Mouse (Mus musculus) activated CD4-positive, CD25-positive, alpha-beta regulatory T cell, adult 4 months (primary cell): ENCODE results near the gene Fanci. TPM values are rescaled to one million over a fixed set of nuclear protein-coding genes. Genes with fewer than 3 reads are reported as not detected.

Experiments
- ATAC-seq: one replicate; pipeline ENCODE4 v1.8.0; 2017
- polyA plus RNA-seq, 2 experiments: library from polyadenylated mRNA; unstranded; fragments of 100-300 nt; shearing (Covaris generic); gene quantifications; one replicate each; pipeline ENCODE4 v1.2.1; 2017

Fanci gene
- 1 to 10 TPM; 5.0 to 6.4 TPM for polyA plus RNA-seq

DNA sequence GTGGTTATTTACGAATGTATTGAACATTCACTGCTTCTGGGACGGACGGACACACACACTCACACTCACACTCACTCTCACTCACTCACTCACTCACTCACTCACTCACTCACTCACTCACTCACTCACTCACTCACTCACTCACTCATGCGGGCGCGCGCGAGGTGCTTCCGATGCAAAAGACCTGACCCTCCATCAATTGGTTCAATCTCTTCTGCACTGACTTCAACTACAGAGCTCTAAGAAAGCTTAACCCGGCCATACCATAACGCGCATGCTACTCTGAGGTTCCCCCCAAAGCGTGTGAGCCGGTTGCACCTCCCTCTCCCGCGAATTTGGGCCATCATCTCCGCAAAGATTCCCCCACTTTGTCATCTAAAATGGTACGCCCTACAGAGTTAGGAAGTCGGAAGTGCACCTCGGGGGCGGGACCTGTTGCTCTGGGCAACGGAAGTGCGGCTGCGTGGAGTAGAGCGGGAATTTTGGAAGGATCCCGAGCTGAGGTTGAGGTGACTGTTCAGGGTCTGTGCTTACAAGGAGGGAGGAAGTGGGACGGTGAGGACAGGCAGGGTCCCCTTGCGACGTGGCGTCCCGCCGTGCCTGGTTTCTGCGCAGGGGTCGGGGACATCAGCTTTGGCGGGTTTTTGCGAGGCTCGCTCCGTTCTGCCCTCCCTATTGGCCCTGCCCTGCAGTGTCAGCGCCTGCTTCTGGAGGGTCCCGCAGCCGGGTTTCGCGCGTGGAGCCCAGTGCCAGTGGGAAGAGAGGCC is at the start of gene Fanci:
Gene Fanci (plus strand): TSS at position 47 of the 767 bp plus-strand sequence.
- peak; percentile 90 for ATAC-seq

DNA sequence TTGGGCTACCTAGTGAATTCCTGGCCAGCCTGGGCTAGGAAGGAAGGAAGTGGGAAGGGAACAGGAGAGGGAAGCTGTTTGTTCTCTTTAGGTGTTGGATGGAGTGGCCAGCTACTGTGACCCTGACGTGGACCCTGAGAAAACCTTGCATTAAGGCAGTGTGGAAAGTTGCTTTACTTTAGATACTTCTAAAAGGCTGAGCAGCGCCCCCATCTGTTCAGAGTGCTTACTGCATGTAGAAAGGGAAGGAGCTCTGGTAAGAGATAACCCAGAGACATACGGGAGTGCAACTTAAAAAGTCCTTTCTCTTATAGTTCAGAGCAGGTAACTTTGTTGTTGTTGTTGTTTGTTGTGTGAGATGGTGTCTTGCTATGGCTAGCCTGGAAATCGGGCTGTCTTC is 45.8 kb upstream of the Fanci start:
- no peak for ATAC-seq

DNA sequence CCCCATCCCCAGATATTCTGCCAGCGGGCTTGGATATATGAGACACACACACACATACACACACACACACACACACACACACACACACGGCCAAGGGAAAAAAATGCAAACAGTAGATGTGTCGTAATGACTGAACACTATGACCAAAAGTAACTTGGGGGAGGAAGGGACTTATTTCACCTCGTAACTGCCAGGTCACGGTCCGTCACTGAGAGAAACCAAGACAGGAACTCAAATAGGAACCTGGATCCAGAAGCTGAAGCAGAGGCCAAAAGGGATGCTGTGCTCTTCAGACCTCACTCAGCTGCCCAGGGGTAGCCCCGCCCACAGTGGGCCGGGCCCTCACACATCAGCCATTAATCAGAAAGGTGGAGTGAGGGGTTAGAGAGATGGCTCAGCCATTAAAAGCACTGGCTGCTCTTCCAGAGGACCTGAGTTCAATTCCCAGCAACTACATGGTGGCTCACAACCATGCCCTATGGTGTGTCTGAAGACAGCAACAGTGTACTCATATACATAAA is 45.1 kb upstream of the Fanci start:
- ATAC-seq: no peak

DNA sequence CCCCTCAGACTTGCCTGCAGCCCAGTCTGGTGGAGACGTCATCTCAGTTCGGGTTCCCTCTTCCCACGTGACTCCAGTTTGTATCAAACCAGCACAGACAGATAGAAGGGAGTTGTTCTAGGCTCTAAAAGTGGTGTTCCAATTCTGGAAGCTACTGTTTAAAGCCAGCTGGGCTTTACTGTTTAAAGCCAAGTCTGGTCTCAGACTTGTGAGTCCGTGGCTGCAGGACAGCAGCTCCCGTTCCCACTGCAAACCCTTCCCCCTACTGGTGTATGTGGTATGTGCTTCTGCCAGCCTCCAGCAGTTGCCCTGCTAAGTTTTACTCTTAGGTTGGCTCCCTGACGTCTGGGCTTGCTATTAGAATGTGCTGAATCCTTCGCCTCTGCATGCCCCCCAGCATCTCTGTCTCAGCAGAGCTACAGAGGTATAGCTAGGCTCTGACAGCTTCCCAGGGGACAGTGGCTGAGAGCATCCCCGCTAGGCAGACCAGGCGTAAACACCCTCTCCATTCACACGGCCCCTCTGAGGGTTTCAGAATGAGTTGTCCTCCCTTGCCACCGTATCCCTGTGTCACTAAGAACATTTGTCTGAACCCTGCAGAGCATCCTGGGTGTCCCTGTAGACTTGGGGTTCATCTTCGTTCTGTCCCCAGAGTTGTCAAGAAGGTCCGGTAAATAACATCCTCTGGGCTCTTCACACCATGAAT is 44.5 kb upstream of the Fanci start:
- no peak for ATAC-seq

DNA sequence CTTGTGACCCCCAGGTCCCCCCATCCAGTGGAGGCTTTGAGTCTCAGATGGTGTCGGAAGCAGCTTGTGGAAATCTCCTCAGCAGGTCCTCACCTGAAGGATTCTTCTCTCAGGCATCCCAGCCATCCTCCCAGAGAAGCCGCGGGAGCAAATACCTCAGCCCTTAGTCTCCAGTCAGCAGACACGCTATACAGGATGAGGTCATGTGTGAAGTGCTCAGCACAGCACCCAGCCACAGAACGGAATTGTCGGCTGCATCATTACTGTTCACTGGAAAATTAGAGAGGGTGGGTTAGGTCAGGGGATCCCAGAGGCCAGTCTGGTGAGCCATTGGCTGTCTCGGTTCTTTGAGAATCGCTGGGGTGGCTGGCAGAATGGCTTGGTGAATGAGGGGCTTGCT is 42.9 kb upstream of the Fanci start:
- no peak for ATAC-seq

DNA sequence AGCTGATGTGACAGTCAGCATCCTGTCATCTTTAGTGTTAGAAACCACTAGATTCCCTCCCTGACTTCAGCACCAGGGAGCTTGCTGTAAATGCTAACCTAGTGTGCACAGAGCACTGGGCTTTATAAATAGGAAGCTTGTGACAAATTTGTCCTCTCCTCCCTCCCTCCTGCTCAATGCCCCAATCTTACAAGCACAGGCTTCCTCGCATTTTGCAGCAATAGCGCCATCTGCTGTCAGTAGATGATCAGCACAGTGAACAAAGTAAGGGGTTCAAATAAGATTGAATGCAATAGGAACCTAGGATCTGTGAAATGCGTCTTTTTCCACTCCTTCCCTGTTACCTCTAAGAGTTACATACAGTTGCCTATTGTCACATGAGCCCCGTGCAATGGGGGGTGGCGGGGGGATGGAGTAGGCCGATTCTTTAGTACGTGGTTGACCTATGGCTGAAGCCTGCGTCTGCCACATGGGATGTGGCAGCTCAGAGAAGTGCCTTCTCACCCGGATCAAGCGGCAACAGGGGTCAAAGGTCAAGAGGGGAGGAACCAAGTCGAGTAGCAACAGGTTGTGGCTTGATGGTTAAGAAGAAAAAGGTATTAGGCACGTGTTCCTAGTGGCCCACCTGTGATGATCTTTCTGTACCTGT is 41.9 kb upstream of the Fanci start:
- peak; percentile 57 for ATAC-seq

DNA sequence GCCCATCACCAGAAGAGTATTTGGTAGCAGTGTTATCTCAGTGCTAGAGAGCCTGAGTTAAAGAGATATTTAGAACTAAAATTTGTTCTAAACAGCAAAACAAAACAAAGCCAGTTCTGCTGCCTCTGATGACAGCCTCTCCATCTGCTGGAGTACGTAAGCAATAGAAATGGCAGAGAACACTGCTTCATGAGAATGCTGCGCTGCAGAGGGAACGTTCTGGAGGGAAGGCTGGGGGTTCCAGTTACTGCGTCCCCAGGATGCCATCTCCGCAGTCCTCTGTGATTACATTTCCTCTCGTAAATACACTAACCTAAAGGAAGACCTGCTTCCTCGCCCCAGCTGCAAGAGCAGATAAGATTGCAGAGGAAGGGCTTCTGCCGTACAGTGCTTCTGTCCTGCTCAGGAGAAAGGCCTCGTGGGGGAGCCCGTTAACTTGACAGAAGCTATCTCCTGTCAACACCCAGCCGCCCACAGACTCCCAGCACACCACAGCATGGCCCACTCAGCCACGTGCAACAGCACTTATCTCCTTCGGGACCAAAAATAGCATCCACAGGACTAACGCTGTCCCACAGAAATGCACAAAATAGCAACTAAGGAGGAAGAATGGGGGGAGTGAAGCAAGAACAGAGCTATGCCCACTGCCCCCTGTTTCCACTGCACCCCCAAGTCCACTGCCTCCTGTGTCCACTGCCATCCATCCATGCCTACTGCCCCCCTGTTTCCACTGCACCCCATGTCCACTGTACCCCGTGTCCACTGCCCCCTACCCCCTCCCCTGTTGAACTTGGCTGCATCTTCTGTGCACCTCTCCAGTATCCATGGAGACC is 33.2 kb upstream of the Fanci start:
- no peak for ATAC-seq

DNA sequence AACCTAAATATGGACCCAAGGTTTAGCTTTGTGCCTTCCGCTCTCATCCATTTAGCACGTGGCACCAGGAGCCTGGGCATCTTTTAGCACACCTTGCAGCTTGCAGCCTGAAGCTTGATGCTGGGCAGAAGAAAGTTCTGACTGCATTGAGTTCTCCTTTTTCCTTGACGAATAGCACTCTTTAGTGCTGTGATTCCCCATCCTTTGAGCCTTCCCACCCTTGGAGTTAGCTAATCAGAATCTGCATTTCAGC is 32.6 kb upstream of the Fanci start:
- no peak for ATAC-seq

DNA sequence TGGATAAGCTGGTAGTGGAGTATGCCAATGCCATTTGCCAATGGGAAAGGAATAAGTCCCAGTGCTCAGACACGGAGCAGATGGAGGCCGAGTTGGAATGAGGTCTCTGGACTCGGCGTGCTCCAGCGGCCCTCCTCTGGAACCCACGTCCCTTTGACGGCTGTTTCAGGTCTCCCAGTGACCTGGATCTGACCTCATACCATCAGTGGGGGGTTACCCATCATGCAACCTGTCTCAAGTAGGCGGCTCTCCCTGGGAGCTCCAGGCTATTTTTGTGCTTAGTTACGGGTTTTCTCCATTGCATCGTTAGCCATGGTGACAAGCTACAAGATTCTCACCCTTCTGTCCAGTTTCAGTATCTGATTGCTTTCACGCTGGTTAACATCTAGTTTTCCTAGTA is 31.7 kb upstream of the Fanci start:
- no peak for ATAC-seq

DNA sequence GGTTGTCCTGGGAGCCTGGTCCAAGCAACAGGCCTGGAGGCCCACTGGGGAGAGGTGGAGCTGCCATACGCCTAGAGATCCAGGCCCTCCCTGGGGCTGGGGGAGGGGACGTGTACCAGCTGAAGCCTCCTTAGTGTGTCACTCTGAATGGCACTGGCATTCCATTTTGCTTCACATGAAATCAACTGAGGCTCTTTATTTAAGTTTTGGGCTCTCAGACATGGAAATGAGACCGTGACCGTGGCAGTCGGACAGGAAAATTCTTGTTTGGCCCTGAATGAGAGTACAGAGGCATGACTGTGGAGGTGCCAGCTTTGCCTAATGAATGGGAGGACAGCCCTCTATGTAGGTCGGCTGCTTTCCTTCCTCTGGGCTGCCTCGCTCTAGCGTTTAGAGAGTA is 29.5 kb upstream of the Fanci start:
- ATAC-seq: no peak

DNA sequence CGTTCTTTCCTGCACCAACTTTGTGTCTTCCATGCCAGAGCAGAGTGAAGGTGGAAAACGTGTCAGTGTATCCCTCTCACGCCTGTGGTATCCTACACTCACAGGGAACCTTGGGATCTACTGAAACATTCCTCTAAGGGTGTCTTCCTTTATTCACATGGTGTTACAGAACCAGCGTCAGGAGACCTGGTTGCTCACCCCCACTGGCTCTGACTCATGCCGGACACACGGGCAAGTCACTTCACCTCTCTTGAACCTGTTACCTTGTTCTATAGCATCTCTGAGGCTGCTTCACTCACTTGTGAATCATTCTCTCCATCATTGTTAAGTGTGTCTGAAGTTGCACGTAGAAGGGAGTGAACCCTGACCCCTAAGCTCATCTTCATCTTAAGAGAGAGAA is 28.9 kb upstream of the Fanci start:
- ATAC-seq: no peak

DNA sequence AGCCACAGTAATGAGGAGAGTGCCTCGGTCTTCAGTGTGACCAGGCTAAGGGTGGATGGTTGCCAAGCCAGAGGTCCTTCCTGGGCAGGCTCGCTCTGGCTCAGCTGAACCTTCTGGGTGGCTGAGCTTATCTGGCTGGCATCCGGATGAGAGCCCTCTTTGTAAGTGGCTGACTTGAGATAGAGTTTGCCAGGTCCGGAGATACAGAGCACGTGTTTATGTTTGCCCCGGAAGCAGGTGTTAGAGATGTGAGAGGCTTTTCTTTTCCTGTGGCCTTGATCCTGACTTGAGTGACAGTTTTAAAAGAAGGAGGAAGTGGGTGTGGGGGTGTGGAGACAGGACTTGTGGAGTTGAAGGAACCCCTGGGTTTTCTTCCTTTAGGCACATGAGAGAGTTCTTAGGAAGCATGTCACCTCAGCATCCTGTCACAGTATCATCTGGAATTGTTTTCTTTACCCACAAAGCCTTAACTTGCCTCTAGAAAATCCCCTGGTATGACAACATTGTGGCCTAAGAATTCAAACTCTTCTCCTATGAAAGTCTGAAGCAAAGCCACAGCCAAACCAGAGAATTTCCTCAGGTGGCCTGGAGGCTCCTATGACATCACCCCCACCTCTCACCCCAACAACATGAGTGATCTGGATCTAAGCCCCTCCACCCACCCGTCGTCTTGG is 28.2 kb upstream of the Fanci start:
- peak; percentile 88 for ATAC-seq

DNA sequence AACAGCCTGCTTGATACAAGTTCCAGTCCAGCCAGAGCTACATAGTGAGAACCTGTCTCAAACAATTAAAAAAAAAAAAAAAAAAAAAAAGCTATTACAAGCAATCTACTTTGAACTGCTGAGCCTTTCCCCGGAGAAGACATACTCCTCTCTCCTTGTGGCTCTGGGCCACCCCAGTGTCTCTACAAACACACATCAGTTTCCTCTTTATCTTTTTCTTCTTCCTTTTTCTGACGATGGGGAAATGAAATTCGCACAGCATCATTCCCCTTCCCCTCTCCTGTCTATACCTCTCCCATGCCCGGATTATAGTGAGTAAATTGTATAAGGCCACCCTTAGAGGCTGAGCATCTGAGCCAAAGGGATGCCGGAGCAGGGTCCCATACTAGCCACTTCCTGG is 23.1 kb upstream of the Fanci start:
- no peak for ATAC-seq

DNA sequence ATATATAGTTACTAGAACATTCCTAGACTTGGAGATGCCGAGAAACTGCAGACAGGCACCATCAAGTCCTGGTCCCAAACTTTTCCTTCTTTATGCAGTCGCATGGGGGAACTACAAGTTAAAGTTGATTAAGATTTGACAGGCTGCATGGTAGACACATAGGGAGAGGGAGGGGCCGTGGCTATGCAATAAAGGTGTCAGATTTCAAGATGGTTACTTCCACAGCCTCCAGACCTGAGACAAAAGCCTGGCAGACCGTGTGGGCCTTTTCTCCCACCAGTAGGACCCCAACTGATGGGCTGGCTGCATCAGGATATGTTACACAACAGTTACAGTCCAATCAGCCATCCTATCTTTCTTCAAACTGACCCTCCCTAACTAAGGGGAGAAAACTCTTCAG is 22.3 kb upstream of the Fanci start:
- ATAC-seq: no peak

DNA sequence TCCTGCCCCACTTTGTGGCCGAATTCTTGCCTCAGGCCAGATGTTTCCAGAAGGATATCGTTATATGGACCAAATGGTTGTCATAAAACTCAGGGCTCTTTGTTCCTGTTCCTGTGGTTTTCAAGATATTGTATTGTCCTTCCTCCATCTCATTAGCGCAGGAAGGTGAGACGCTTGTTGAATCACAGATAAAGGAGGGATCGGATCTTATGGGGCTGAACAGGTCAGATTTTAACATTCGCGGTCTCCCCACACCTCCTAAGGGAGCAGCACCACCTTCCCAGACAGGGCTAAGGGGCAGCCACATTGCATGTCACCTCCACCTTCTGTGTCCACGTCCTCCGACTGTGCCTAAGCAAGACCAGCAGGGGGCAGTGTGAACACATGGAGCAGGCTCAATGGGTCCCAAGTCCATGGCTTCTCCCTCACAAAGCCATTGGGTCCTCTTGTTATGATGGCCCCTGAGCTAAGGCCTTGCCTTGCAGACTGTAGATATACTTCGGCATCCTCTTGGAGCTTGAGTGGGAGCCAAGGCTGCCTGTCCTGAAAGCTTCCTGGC is 20.3 kb upstream of the Fanci start:
- peak; percentile 72 for ATAC-seq

DNA sequence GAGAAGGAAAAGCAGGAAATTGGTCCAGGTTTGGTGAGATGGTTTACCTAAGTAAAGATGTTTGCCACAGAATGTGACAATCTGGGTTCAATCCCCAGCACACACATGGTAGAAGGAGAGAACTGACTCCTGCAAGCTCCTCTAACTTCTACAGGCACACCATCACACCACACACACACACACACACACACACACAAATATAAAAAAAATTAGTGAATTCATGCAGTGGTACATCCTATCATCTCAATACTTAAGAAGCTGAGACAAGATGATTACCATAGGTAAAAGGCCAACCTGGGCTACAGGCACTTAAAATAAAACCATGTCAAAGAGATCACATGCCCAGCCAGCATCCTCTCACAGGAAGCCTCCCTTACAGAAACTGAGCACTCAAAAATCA is 17.7 kb upstream of the Fanci start:
- no peak for ATAC-seq

DNA sequence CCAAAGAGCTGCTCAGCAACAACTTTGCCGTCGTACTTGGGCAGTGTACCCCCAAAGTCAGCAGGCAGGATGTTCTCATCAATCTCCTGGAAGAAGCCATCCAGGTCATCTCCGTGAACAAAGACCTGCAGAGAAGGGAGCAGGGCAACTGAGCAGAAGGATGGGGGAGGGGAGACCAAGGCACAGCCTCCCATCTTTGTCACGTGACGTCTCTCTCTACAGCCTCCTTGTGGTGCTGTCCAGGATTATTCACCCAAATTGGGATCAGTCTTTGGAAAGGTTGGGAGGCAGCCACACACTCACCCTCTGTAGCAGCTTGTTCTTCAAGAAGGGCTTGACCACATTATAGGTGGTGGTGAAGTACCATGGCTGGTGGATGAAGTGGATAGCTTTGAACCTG is 16.1 kb upstream of the Fanci start:
- ATAC-seq: no peak

DNA sequence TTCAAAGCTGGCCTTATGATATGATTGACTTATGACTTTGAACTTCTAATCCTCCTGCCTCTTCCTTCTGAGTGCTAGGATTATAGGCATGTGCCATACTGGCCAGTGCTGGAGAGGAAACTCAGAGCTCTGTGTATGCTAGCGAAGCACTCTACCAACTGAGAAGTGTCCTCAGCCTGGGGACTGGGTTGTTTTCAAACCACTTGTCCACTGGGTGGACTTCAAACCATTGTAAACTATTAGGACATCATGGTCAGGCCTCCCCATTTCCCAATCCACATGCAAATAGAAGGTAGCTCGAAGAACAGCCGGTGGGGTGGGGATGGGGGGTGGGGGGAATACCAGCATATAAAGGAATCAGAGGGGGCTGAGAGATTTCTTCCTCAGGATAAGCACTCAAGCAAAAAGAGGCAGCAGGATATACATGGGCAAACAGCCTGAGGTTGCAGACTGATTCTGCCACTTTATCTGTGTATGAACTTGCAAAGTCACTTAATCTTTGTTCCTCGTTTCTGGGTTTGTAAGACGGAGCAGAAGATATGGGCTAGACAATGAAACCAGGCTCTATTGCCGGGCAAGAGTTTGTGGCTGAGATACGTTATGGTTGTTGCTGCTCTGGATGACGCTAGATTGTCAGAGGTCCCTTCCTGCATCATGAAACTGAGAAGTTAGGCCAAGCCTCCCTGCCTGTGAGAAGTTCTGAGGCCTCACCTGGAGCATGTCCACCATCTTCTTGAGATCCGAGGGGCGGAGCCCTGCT is 15.0 kb upstream of the Fanci start:
- ATAC-seq: no peak

DNA sequence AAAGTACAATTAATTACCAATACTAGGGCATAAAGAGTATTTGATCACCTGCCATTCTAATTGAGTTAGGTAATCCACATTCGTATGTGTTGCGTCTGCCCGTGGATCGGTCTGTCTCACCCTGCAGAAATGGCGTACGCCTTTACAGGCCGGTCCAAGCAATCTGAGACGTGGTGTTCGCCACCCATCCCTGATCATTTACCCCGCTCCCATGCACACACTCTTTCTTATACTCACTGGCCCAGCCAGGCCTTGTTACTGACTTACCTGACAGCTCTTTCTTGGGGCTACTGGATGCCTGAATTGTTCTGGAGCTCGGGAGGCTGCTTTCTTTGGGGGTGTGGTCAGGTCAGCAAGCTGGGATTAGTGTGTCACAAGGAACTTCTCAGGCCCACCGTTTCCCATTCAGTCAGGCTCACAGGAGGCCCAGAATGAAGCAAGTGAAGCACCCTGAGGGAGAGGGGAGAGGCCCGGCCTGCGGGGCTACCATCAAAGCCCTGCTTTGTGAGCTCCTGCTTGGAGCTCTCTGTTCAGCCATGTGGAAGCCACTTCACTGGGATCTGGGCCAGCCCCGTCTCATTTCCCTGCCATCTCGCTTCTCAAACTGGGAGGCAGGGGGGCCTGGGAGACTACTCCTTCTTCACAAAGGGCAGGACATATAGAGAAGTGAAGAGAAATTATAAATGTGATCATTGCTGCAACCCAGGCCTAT is 5.2 kb upstream of the Fanci start, which contains the start of gene Rlbp1:
Gene Rlbp1 (minus strand): TSS at position 627 of the 712 bp plus-strand sequence.
- ATAC-seq: no peak

DNA sequence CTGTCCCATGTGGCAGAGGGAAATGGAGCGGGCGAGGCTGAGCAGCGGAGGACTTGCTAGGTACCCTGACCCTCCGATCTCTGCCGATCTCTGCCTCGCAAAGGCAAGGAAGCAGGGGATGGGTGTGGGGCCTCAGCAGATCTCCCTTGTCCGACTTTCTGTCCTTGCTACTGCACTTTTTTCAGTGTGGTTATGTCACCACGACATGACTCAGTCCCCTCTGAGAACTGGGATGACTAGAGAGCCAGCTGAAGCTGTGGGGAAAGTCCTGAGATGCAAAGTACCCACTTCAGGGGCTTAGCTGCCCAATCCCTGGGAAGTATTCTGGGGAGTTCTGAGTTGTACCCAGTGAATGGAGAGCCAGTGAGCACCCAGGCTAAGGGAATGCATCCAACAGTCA is 4.6 kb upstream of the Fanci start:
- no peak for ATAC-seq

DNA sequence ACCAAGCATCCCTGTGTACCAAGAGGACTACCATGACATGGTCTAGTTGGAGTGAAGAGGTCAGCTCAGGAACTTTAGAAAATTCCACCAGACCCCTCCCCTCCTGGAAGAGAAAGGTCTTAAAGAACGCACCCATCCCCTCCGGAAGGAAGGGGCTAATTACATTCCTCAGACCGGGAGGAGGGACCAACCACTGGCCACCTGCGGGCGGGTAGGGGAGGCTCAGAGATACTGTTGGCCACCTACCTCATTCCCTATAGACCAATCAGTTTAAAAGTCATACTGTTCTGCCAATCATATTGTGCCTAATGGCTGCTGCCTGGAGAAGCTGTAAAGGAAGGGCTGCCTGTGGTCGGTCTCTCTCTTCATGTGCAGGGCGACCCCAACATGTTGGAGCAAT is 3.7 kb upstream of the Fanci start:
- no peak for ATAC-seq
